Mouse (Mus musculus) kidney, postnatal 14 days (tissue): ENCODE results near the gene Uap1.
"Not testable (repeated sequence)": the region's sequence is repeated elsewhere in the genome, so short reads cannot be mapped to it uniquely, and the experiment has no call there.

Source experiments
- DNase-seq: peaks from one replicate; pipeline ENCODE4 v3.0.0; 2022; ENCODE audit warnings: mixed read lengths

Uap1 gene

DNA sequence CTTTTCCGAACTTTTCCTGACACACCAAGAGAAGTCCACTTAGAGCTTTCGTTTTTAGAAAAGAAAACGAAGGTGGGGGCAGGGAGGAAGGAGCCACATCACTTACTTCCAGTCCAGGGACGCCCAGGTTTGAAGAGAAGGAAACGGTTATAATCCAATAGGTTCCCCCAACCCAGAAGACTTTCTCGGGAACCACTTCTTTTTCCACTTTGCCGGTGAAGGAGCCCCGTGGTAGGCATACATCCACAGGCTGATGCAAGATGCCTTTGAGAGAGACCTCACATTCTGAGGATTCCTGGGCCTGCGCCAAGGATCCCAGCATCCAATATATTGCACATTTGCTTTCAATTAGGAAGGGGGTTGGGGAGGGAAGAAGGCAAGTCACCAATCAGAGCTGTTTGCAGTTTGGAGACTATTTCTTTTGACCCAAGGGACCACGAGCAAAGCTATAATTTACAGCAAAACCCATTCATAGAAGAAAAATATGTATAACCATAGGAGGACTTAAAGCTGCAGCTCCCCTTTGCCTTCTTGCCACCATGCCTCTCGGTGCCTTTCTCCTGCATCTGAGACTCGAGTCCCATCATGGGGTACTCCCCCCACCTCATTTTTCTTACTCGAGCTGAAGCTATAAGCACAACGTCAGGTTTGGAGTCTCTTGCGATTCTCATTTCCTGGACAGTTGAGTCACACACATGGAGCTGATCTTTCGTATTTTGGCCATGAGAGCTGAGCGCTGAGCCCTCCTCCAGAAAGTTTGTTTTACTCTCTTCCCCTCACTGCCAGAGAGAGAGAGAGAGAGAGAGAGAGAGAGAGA is 64.0 kb downstream of the Uap1 start, which contains the start of gene Ddr2:
Gene Ddr2, minus strand, starts transcription at position 247 of the 817 bp plus-strand sequence.
- peak; percentile 57 for DNase-seq

DNA sequence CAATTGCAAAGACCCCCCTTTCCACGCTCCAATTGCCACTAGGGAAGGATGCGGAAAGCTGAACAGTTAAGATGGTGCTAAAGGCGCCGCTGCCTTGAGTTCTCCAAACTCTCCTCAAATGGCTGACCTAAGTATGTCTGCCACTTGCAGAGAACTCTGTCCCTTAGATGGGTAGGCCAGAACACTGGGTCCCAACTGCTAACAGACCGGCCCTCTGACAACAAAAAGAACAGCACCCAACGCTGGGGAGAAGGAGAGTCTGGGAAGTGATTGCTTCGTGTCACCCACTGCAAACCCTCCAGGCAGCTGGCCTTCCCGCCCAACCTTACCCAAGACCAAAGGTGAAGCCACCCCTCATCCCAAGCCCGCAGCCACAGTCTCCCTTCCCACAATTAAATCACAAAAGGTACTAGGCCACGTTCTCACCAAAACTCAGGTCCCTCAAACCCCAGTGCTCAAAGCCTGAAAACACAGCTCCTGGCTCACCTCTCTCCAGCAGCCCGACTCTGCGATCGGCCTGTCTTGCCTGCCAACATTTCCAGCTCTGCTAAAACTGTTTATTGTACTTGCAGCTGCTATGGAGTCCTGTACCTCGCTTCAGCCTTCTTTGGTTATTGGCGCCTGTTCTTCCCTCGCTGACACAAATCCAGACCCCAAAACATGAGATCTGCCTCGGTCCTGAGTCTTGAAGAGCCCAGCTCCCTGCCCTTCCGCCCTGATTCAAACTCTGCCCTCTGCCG is 64.8 kb downstream of the Uap1 start:
- peak; percentile 12 for DNase-seq

DNA sequence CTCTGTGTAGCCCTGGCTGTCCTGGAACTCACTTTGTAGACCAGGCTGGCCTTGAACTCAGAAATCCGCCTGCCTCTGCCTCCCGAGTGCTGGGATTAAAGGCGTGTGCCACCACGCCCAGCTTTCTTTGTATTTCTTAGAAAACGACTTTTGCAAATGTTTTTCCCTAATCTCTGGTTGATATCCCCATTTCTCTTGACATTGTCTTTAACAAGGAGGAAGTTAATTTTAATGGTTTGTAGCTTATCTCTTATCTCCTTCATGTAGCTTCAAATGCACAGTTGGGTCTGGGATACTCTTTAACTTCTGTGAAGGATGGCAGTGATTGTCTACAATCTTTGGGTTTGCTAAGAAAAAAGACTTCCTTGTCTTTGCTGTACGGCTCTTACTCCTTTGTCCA is 71.9 kb downstream of the Uap1 start:
- not testable (repeated sequence) for DNase-seq
